Mouse (Mus musculus) fat pad, adult 2 months (tissue): ENCODE data around the gene Med20.

Source experiments
- DNase-seq: peaks from one replicate; pipeline ENCODE4 v3.0.0-alpha.2; 2011; ENCODE audit warnings: low read depth, low spot score; ENCODE audit errors: extremely low read depth

The Med20 gene

GRCm38 (mm10) chr17:47610849-47611660 lies at the start of gene Med20, which contains the start of the genes Bysl and Gm20517:
Gene Med20, plus strand, starts transcription at chr17:47611582.
Gene Bysl, minus strand, starts transcription at chr17:47611492.
Gene Gm20517, plus strand, starts transcription at chr17:47611589.
- no peak for DNase-seq

DNA sequence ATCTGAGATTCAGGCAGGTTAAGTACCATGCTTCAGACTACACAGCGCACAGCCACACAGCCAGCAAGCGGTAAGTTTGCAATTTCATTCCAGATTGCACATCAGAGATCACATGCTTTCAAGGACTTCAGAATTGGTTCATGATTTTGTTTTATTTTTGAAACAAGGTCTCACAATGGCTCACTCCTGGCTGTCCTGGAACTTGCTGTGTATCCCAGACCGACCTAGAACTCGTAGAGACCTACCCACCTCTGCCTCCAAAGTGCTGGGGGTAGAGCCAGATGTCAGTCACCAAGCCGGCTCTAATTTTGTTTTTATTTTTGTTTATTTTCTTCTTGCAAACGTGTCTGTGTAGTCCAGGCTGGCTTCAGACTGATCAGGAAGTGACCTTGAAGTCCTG lies 48.5 kb upstream of the Med20 start:
- DNase-seq = no peak

DNA sequence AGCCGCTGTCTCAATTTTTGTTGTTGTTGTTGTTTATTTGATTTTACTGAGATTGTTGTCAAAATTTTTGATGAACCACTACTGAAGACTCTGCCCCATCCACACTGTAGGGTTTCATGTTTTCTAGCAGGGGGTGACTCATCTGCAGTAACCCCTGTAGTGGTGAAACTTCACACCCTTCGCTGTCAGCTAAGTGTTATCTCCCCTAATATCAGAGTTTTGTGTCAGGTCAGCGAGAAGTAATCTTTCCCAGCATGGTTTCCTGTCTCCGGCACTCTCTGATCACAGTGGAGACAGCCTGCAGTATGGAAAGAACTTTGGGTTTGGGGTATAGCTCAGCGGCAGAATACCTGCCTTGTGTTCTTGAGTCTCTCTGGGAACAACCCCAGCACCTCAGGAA lies 46.8 kb upstream of the Med20 start:
- DNase-seq = no peak

GRCm38 (mm10) chr17:47566133-47566532 lies 45.2 kb upstream of the Med20 start:
- DNase-seq = no peak

- no peak for DNase-seq
Measured at GRCm38 (mm10) chr17:47567271-47567670, 44.1 kb upstream of the Med20 start.

- no peak for DNase-seq
Measured at GRCm38 (mm10) chr17:47568389-47568788, 43.0 kb upstream of the Med20 start.

GRCm38 (mm10) chr17:47568951-47569527 lies 42.3 kb upstream of the Med20 start:
- no peak for DNase-seq

GRCm38 (mm10) chr17:47571621-47572020 lies 39.8 kb upstream of the Med20 start:
- no peak for DNase-seq

DNA sequence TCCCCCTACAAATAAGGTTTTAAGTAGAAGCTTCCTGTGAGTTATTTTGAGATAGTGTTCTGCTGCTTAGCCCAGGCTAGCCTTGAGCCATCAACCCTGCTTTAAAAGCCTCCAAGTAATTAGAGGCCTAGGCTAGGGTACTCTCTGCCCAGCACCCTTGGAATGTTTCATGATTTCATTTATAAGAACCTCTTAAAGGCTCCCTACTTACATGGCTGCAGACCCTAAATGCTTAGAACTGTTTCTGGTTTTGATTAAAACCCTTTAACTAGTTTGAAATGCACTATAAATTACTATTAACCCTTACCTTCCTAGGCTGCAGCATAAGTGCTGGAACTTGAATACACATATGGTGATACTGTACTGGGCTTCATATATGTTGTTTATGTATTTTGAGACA lies 38.9 kb upstream of the Med20 start:
- no peak for DNase-seq

- no peak for DNase-seq
Measured at GRCm38 (mm10) chr17:47574028-47574427, 37.4 kb upstream of the Med20 start.

DNA sequence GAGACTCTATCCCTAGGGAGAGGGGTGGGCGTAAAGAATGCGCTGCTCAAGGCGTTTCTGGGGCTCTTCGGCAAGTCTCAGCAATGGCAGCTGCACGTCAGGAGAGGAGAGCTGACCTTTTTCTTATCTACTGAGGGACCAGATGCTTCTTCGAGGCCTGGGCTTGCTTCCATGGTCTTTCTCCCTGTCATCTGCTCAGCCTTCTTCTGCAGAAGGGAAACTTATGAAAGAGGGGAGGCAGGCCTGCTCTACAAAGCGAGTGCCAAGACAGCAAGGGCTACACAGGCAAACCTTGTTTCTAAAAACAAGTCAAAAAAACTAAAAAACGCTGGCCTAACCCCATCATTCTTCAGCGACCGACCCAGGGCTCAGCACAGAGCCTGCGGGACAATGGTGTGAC lies 36.6 kb upstream of the Med20 start:
- no peak for DNase-seq

GRCm38 (mm10) chr17:47578655-47579054 lies 32.7 kb upstream of the Med20 start:
- no peak for DNase-seq

DNA sequence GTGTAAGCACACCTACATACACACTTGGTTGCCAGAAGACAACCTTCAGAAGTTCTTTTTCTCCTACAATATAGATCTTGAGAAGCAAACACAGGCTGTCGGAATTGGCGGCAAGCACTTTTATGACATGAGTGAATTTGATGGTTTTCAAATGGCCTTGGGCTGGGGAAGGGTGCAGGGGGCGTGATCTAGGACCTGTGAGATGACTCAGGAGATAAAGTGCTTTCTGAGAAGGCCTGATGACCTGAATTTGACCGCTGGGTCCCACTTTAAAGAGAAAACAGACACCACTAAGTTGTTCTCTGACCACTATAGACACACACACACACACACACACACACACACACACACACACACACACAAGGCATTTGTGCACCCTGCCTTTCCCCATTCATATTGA lies 30.4 kb upstream of the Med20 start:
- no peak for DNase-seq

GRCm38 (mm10) chr17:47588517-47588916 lies 22.9 kb upstream of the Med20 start:
- DNase-seq = no peak

DNA sequence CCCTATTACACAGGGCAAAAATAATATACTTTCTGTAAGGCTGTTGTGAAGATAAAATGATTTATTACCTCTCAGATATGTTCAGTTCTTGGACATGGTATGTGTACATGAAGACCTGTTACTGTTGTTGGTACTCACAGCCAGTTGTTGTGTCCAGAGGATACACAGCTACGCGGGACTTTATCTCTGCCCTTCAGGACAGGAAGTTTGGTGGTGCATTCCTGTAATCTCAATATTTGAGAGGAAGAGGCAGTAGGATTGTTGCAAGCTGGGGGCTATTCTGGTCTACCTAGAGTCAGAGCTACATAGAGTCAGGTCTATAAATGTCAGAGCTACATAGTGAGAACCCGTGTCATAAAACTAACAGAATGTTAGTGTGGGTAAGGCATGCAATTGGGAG lies 20.3 kb upstream of the Med20 start:
- DNase-seq = no peak

GRCm38 (mm10) chr17:47593215-47593853 lies 18.0 kb upstream of the Med20 start:
- peak; percentile 26 for DNase-seq

DNA sequence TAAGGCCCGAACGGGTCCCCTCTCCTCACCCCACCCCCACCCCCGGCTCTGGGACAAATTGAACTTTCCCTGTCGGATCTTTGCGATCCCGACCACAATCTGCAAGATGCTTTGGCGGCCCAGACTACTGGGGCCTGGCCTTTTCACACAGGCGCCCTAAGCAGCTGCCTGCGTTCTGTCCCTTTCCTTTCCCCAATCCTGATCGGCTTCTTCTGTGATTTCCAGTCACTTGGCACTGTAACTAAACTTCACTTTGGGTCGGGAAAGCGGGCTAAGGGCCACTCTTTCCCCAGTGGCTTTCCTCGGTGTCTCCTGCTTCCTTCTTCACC lies 17.6 kb upstream of the Med20 start:
- DNase-seq = no peak

DNA sequence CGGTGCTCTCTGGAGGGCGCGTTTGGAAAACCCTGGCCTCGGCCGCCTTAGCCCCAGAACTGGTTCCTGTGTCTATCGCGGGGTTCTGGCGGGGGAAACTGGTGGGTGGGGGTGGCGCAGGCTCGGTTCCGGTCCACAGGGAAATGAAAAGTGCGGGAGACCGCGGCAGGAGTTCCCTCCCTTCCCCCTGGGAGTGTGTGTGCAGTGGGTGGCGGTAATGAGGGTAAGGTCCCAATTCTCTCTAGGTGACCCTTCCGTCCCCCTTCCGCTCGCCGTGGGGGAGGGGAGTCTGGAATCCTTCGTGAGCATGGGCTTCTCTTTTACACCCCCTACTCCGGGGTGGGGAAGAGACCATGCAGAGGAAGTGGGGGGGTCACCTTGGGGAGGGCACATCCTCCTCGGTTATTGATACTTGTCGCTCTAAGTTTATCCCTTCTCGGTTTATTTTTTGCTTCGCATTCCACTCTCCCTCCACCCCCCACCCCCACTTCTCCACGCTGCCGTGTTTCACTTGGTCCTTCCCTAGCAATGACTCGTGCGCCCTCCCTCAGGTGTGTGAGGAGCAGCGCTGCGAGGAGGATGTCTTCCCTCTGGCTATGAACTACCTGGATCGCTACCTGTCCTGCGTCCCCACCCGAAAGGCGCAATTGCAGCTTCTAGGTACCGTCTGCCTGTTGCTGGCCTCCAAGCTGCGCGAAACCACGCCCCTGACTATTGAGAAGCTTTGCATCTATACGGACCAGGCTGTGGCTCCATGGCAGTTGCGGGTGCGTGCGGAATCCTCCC lies 17.0 kb upstream of the Med20 start:
- DNase-seq = no peak

DNA sequence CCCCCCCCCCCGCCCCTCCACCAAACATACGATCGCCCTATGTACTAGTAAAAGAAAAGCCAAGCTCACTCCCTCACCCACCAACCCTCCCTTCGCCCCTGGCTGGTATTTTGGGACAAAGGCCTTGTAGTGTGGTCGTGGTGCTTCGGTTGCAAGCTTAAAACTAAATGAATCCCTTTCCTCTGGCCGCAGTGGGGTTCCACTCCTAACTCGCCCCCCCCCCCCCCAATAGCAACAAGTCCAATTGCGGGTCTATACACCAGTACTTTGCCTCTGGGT lies 16.5 kb upstream of the Med20 start:
- no peak for DNase-seq

GRCm38 (mm10) chr17:47595248-47596161 lies 15.9 kb upstream of the Med20 start:
- no peak for DNase-seq
